Mouse (Mus musculus): ENCODE measurements at regions not wholly inside any gene's neighbourhood (a gene's known extent, or its start where the extent isn't known, plus 50 kb on each side); places are given as distances from the start of the nearest gene placed in this dataset.

- TF ChIP-seq CTCF (IDR thresholded peaks at IDR 0.05; ENCODE audit: low read depth) (no peak), EP300 (IDR thresholded peaks at IDR 0.05; ENCODE audit: low read depth) (no peak)
Observed at GRCm38 (mm10) chr13:38733246-38733645, 74.4 kb upstream of the Eef1e1 start.
